Mouse (Mus musculus): ENCODE data around the gene Tmem108. TPM values are rescaled to one million over a fixed set of nuclear protein-coding genes. Genes with fewer than 3 reads are reported as not detected.

The Tmem108 gene
- total RNA-seq (2021), result 10 to 100 TPM; 41.6 to 43.7 TPM

- peak; percentile 89 to 92 for DNase-seq (ENCODE audit: extremely low spot score in 1 of 2, low spot score in 2 of 2)
- intact Hi-C loops (cut with DNase I), result loop anchor here (2.0 to 5.0 kb wide), 2 partner anchors 81 to 235 kb away; no protein-coding TSS in a partner anchor
Measured at GRCm38 (mm10) chr9:103761647-103762084, at the start of gene Tmem108. Tmem108 (minus strand) TSS chr9:103761837.

- intact Hi-C loops (cut with DNase I), result no loop called here
- DNase-seq (ENCODE audit: extremely low spot score in 1 of 2, low spot score in 2 of 2), result no peak
Measured at GRCm38 (mm10) chr9:103789029-103789428, 27.4 kb upstream of the Tmem108 start.

DNA sequence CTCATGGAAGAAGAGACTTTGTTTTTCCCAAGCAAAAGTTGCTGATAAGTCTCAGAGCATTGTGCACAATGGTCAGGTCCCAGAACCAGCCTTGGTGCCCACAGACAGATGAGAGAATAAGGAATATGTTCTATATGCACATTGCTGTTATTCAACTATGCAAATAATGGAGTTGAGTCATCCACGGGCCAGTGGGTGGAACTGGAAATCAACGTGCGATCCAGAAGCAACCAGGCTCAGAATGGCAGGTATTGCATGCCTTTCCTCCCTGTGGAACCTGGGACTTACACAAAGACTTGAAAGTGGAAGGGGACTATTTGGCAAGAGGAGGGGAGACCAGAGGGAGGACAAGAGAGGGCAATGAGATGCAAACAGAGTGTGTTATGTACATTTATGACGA lies 22.5 kb upstream of the Tmem108 start:
- DNase-seq (ENCODE audit: extremely low spot score in 1 of 2, low spot score in 2 of 2), result no peak
- intact Hi-C loops (cut with DNase I), result no loop called here

GRCm38 (mm10) chr9:103783276-103783675 lies 21.6 kb upstream of the Tmem108 start:
- intact Hi-C loops (cut with DNase I), result no loop called here
- DNase-seq (ENCODE audit: extremely low spot score in 1 of 2, low spot score in 2 of 2), result no peak

DNA sequence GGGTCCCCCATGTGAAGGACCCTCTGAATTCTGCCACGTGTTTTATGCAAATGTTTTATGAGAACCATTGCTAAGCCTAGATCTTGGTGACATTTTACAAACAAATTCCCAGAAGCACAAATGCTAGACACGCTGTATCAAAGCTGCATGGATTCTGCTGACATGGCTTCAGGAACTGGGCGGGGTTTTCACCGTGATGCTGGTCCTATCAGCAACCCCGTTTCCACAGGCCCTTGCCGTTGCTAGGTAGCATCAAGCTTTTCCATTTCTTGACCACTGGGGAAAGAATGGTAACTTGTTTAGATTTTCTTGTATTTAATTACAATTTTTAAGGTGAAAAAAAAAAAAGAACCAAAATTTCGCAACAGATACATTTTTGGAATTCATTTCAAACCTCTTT lies 20.7 kb upstream of the Tmem108 start:
- DNase-seq (ENCODE audit: extremely low spot score in 1 of 2, low spot score in 2 of 2), result peak in 1 of 2 experiments; percentile 28
- intact Hi-C loops (cut with DNase I), result no loop called here

GRCm38 (mm10) chr9:103781407-103781806 lies 19.8 kb upstream of the Tmem108 start:
- intact Hi-C loops (cut with DNase I), result no loop called here
- DNase-seq (ENCODE audit: extremely low spot score in 1 of 2, low spot score in 2 of 2), result no peak

DNA sequence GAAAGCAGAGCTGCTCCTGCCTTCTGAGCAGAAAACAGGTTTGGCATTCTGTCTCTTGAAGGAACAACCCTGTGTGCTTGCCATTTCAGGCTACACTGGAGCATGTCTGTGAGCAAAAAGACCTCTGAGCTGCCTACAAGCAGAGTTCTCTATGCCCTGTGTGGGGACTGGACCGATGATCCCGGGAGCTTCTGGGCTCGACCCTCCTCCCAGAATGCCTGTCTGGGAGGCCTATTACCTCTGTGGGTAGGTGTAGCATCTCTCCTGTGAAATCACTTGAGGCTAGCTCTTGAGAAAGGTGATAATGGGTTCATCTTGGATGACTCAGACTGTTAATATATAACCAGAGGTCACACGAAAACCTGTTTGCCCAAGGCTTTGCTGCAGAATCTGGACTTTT lies 19.0 kb upstream of the Tmem108 start:
- intact Hi-C loops (cut with DNase I), result no loop called here
- no peak for DNase-seq (ENCODE audit: extremely low spot score in 1 of 2, low spot score in 2 of 2)

GRCm38 (mm10) chr9:103778185-103778584 lies 16.5 kb upstream of the Tmem108 start:
- DNase-seq (ENCODE audit: extremely low spot score in 1 of 2, low spot score in 2 of 2), result no peak
- intact Hi-C loops (cut with DNase I), result no loop called here

- intact Hi-C loops (cut with DNase I), result loop anchor here (2.0 to 5.0 kb wide), 2 partner anchors 81 to 236 kb away; no protein-coding TSS in a partner anchor
- peak; percentile 9 to 53 for DNase-seq (ENCODE audit: extremely low spot score in 1 of 2, low spot score in 2 of 2)
Measured at GRCm38 (mm10) chr9:103761151-103761571, 476 bp downstream of the Tmem108 start.

GRCm38 (mm10) chr9:103760356-103760755 lies 1.3 kb downstream of the Tmem108 start:
- intact Hi-C loops (cut with DNase I), result loop anchor here (2.0 to 5.0 kb wide), 2 partner anchors 82 to 236 kb away; no protein-coding TSS in a partner anchor
- DNase-seq (ENCODE audit: extremely low spot score in 1 of 2, low spot score in 2 of 2), result no peak

GRCm38 (mm10) chr9:103759829-103760228 lies 1.8 kb downstream of the Tmem108 start:
- intact Hi-C loops (cut with DNase I), result loop anchor here (2.0 to 10.0 kb wide), 5 partner anchors 82 to 395 kb away; partner anchors contain the start of gene Cdv3
- DNase-seq (ENCODE audit: extremely low spot score in 1 of 2, low spot score in 2 of 2), result no peak

DNA sequence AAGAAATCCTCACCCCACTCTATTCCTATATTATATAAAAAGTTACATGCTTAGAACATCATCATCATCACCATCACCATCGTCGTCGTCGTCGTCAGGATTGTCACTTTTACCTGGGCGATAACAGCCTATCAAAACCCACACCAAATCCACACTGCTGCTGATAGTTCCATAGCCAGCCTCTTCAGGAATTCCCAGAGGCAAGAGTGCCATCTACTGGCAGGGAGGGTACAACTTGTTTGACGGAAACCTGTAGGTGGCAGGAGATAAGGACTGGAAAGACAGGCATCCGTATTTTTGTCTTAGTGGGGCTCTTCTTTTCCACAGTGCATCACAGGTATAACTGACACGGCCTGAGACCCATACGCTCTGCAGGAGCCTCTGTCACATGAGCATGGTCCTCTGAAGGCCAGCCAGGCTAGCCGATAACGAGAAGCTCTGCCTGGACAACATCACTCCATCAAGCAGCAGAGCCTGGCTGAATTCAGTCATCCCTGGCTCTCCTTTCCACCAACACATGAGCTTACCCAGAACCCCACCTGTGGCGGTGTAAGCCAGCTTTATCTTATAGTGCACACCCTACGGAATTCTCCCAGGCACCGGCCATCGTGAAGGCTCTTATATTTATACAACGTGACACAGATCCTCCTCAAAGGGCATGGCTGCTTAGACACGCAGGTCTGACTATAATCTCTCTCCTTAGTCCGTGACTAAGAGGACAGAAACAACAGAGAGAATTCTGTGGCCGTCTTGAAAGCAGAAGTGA lies 2.5 kb downstream of the Tmem108 start:
- peak; percentile 85 to 88 for DNase-seq (ENCODE audit: extremely low spot score in 1 of 2, low spot score in 2 of 2)
- intact Hi-C loops (cut with DNase I), result loop anchor here (2.0 to 10.0 kb wide), 3 partner anchors 134 to 394 kb away; partner anchors contain the start of gene Cdv3

- no peak for DNase-seq (ENCODE audit: extremely low spot score in 1 of 2, low spot score in 2 of 2)
- intact Hi-C loops (cut with DNase I), result loop anchor here (2.0 to 10.0 kb wide), 3 partner anchors 133 to 393 kb away; partner anchors contain the start of gene Cdv3
Measured at GRCm38 (mm10) chr9:103758246-103758645, 3.4 kb downstream of the Tmem108 start.

DNA sequence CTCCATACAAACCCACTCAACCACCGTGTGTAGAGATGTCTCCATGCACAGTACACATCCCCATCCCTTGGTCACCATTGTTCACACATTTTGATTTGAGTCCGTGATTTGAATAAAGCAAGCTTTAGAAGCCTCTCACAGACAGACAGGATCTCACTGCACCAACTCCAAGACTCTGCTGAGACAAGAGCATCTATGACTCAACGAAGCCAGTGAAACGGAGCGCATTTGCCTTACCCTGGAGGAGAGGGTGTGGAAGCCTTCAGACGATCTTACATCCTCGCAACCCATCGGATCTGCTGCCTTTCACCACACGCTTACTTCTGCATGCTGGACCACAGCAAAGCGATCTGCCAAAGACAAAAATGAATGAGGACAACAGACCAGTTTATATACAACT lies 9.0 kb downstream of the Tmem108 start:
- no peak for DNase-seq (ENCODE audit: extremely low spot score in 1 of 2, low spot score in 2 of 2)
- intact Hi-C loops (cut with DNase I), result loop anchor here (10.0 kb wide), 1 partner anchor 388 kb away; the partner anchor contains the start of gene Cdv3

DNA sequence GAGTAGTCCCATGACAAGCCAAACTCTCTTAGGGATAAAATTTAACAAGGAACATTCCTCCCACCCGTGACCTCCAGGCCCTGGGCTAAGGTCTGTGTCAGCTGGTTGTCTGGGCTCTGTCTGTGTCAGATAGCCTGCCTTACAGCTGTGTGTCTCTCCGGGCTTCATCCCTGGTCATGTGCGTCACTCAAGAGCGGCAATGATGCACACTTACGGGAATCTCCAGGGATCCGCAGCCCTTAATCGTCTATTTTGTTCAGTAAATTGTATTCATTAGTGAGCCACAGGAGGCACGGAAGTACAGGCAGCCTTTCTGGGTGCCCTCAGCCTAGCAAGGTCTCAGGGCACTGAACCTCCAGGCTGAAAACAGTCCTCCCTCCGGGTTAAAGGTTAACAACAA lies 10.1 kb downstream of the Tmem108 start:
- DNase-seq (ENCODE audit: extremely low spot score in 1 of 2, low spot score in 2 of 2), result no peak
- intact Hi-C loops (cut with DNase I), result loop anchor here (10.0 kb wide), 1 partner anchor 387 kb away; the partner anchor contains the start of gene Cdv3

- intact Hi-C loops (cut with DNase I), result loop anchor here (10.0 kb wide), 1 partner anchor 386 kb away; the partner anchor contains the start of gene Cdv3
- no peak for DNase-seq (ENCODE audit: extremely low spot score in 1 of 2, low spot score in 2 of 2)
Measured at GRCm38 (mm10) chr9:103750491-103750890, 11.1 kb downstream of the Tmem108 start.

- intact Hi-C loops (cut with DNase I), result no loop called here
- no peak for DNase-seq (ENCODE audit: extremely low spot score in 1 of 2, low spot score in 2 of 2)
Measured at GRCm38 (mm10) chr9:103746598-103746997, 15.0 kb downstream of the Tmem108 start.

DNA sequence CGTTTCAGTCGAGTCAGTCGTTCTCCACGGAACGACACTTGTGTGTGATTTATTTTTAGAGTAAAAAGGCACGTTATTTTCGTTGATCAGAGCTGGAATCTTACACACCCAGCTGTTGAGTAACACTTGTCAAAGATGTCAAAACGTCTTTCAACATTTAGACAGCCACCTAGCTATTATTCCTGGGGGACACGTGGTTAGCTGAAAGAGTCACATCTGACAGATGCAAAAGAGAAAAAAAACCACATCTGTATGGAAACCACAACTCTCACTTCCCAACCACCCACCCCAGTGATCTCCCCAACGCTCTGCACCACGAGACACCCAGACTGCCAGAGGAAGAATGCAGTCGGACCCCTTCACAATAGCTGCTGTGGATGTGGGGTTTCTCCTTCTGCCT lies 21.5 kb downstream of the Tmem108 start:
- DNase-seq (ENCODE audit: extremely low spot score in 1 of 2, low spot score in 2 of 2), result no peak
- intact Hi-C loops (cut with DNase I), result no loop called here

- intact Hi-C loops (cut with DNase I), result no loop called here
- DNase-seq (ENCODE audit: extremely low spot score in 1 of 2, low spot score in 2 of 2), result peak in 1 of 2 experiments; percentile 51
Measured at GRCm38 (mm10) chr9:103739062-103739461, 22.6 kb downstream of the Tmem108 start.

DNA sequence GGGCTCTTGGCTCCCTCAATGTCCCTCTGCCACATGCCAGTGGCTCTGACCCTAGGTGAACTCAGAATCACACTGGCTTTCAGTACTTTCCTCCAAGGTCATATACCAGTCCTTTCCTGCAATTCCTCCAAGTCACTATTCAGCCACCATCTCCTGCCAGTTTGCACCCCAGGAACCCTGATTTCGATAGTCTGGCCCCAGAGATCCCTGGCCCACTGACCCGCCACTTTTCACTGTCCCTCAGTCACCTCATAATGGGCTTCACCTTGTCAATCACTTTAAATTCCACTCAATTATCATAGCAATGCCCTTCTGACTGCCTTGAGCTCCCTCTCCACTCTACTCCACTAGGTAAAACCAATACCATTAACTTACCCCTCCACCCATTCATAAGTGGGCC lies 31.9 kb downstream of the Tmem108 start:
- intact Hi-C loops (cut with DNase I), result no loop called here
- DNase-seq (ENCODE audit: extremely low spot score in 1 of 2, low spot score in 2 of 2), result no peak

Data from left cerebral cortex, postnatal 10 days (tissue).